Mouse (Mus musculus) hindbrain, embryonic 10.5 days (tissue): ENCODE measurements around the gene Lrrtm4. TPM values are rescaled to one million over a fixed set of nuclear protein-coding genes. Genes with fewer than 3 reads are reported as not detected.

Experiments used
- DNase-seq: peaks from one replicate; pipeline ENCODE4 v3.0.0-alpha.2; 2017; ENCODE audit warnings: low spot score
- H3K27ac ChIP-seq: fragments of 300-500 bp; sonication (generic); 2 replicates; pipeline ENCODE4 v1.5.1; 2016; ENCODE audit warnings: mild to moderate bottlenecking, moderate library complexity
- H3K27me3 ChIP-seq: fragments of 300-500 bp; sonication (generic); 2 replicates; pipeline ENCODE4 v1.6.1; 2016; ENCODE audit warnings: mild to moderate bottlenecking; ENCODE audit not compliant: poor library complexity, insufficient read depth, severe bottlenecking
- H3K36me3 ChIP-seq: fragments of 300-500 bp; sonication (generic); 2 replicates; pipeline ENCODE4 v1.6.1; 2016; ENCODE audit warnings: mild to moderate bottlenecking, moderate library complexity
- H3K4me1 ChIP-seq: fragments of 300-500 bp; sonication (generic); replicated peaks from 2 replicates; pipeline ENCODE4 v1.6.1; 2016; ENCODE audit warnings: mild to moderate bottlenecking
- H3K4me3 ChIP-seq: fragments of 300-500 bp; sonication (generic); 2 replicates; pipeline ENCODE4 v1.5.1; 2016; ENCODE audit warnings: mild to moderate bottlenecking, moderate library complexity
- H3K9me3 ChIP-seq: fragments of 300-500 bp; sonication (generic); 2 replicates; pipeline ENCODE4 v1.6.1; 2016; ENCODE audit warnings: mild to moderate bottlenecking, moderate library complexity
- WGBS: fragments of 180-500 bp; shearing (Covaris S2); methylation state at CpG from one replicate; pipeline ENCODE4 v1.1.7; 2016; 5-methylcytosine and 5-hydroxymethylcytosine counted together
- polyA plus RNA-seq: library from polyadenylated mRNA; unstranded; fragments of >200 nt; fragmentation: Nextera tagmentation; extraction: Ambion mirVana; gene quantifications from 2 replicates; pipeline ENCODE4 v1.2.1, GENCODE M21; 2016

Lrrtm4 gene
- polyA plus RNA-seq, 1 experiment from 2014 or later: 3.7 TPM

GRCm38 (mm10) chr6:80845294-80845693 is 826.6 kb downstream of the Lrrtm4 start:
- Histone ChIP-seq H3K4me1 (no peaks in the 10 kb centered on the region), H3K27me3 (no peaks in the 10 kb centered on the region), H3K36me3 (no peaks in the 10 kb centered on the region), H3K27ac (no peak overlapping the region), H3K4me3 (no peak overlapping the region), H3K9me3 (no peaks in the 10 kb centered on the region)
- 92% methylated on average over 6 of the region's 6 CpGs for WGBS
- DNase-seq: no peak

- WGBS: 72% methylated on average over 13 of the region's 13 CpGs
- Histone ChIP-seq H3K36me3 (no peaks in the 10 kb centered on the region), H3K9me3 (no peaks in the 10 kb centered on the region), H3K4me1 (no peaks in the 10 kb centered on the region), H3K27ac (no peak overlapping the region), H3K4me3 (no peak overlapping the region), H3K27me3 (no peaks in the 10 kb centered on the region)
- DNase-seq: peak; percentile 9
Observed at GRCm38 (mm10) chr6:80856910-80857543, 838.4 kb downstream of the Lrrtm4 start.

Other genes starting within 250 kb of the Lrrtm4 start
- gene Gm20594, start 201.0 kb upstream of the Lrrtm4 start, polyA plus RNA-seq: not detected in 2 replicates